Mouse (Mus musculus) central nervous system, embryonic 11.5 days (tissue): ENCODE data around the gene Lrit2. TPM values are rescaled to one million over a fixed set of nuclear protein-coding genes. Genes with fewer than 3 reads are reported as not detected.

Experiments used
- polyA plus RNA-seq: library from polyadenylated mRNA; depleted of rRNA; stranded (reverse); fragments of >200 nt; gene quantifications from 2 replicates; pipeline ENCODE4 v1.2.3, GENCODE M21; 2012; rRNA removed

The Lrit2 gene
- not detected in 2 replicates for polyA plus RNA-seq

GRCm38 (mm10) chr14:37067629-37068028 is at the start of gene Lrit2:
Gene Lrit2, plus strand, starts transcription at chr14:37067929.

GRCm38 (mm10) chr14:37048914-37049410 is 18.8 kb upstream of the Lrit2 start, which contains the start of gene Rgr:
Gene Rgr, minus strand, starts transcription at chr14:37048964.

GRCm38 (mm10) chr14:37097956-37098530 is 30.3 kb downstream of the Lrit2 start, which contains the start of gene Cdhr1:
Gene Cdhr1, minus strand, starts transcription at chr14:37098347.

GRCm38 (mm10) chr14:37113922-37114321 is 46.2 kb downstream of the Lrit2 start, which contains the start of gene 2610528A11Rik:
Gene 2610528A11Rik, minus strand, starts transcription at chr14:37114022.

Other genes starting within 250 kb of the Lrit2 start
- gene Ccser2, start 99.2 kb upstream of the Lrit2 start, polyA plus RNA-seq, result 13.8 and 22.1 TPM in 2 replicates
- gene Rgr, start 19.0 kb upstream of the Lrit2 start, polyA plus RNA-seq, result 0.05 TPM in 1 of 2 replicates, not detected in the other
- 0.01 TPM in 1 of 2 replicates, not detected in the other for gene Lrit1, start 13.1 kb upstream of the Lrit2 start, polyA plus RNA-seq
- 0.79 and 2.1 TPM in 2 replicates for gene Cdhr1, start 30.4 kb downstream of the Lrit2 start, polyA plus RNA-seq
- gene 2610528A11Rik, start 46.1 kb downstream of the Lrit2 start, polyA plus RNA-seq, result 0.16 and 0.29 TPM in 2 replicates
- 108 and 112 TPM in 2 replicates for gene Ghitm, start 67.3 kb downstream of the Lrit2 start, polyA plus RNA-seq